Mouse (Mus musculus) forebrain, embryonic 12.5 days (tissue): ENCODE data around the gene Coch. TPM values are rescaled to one million over a fixed set of nuclear protein-coding genes. Genes with fewer than 3 reads are reported as not detected.
"Not testable (repeated sequence)": the region's sequence is repeated elsewhere in the genome, so short reads cannot be mapped to it uniquely, and the experiment has no call there.

ENCODE experiments used
- ATAC-seq: fragments of 200-750 bp; cut with Nextera tagmentation; 2 replicates; pipeline ENCODE4 v1.8.0; 2017; ENCODE audit warnings: moderate TSS enrichment; ENCODE audit not compliant: low FRiP score
- H3K27ac ChIP-seq: fragments of 300-500 bp; sonication (generic); 2 replicates; pipeline ENCODE4 v1.5.1; 2016; ENCODE audit warnings: mild to moderate bottlenecking
- H3K27me3 ChIP-seq: fragments of 300-500 bp; sonication (generic); 2 replicates; pipeline ENCODE4 v1.6.1; 2016; ENCODE audit warnings: mild to moderate bottlenecking
- H3K36me3 ChIP-seq: fragments of 300-500 bp; sonication (generic); replicated peaks from 2 replicates; pipeline ENCODE4 v1.6.1; 2016; ENCODE audit warnings: mild to moderate bottlenecking
- H3K4me1 ChIP-seq: fragments of 300-500 bp; sonication (generic); 2 replicates; pipeline ENCODE4 v1.6.1; 2016
- H3K4me2 ChIP-seq: fragments of 300-500 bp; sonication (generic); 2 replicates; pipeline ENCODE4 v1.6.1; 2016; ENCODE audit warnings: mild to moderate bottlenecking, moderate library complexity
- H3K4me3 ChIP-seq: fragments of 300-500 bp; sonication (generic); replicated peaks from 2 replicates; pipeline ENCODE4 v1.5.1; 2016; ENCODE audit warnings: mild to moderate bottlenecking
- H3K9ac ChIP-seq: fragments of 300-500 bp; sonication (generic); 2 replicates; pipeline ENCODE4 v1.6.1; 2016; ENCODE audit warnings: mild to moderate bottlenecking
- H3K9me3 ChIP-seq: fragments of 300-500 bp; sonication (generic); 2 replicates; pipeline ENCODE4 v1.6.1; 2016
- WGBS: fragments of 180-500 bp; shearing (Covaris S2); methylation state at CpG from one replicate; pipeline ENCODE4 v1.1.7; 2016; 5-methylcytosine and 5-hydroxymethylcytosine counted together
- polyA plus RNA-seq: library from polyadenylated mRNA; unstranded; fragments of >200 nt; fragmentation: Nextera tagmentation; extraction: Ambion mirVana; gene quantifications from 2 replicates; pipeline ENCODE4 v1.2.1, GENCODE M21; 2016

Coch gene
- polyA plus RNA-seq = 5.3 and 6.6 TPM in 2 replicates

DNA sequence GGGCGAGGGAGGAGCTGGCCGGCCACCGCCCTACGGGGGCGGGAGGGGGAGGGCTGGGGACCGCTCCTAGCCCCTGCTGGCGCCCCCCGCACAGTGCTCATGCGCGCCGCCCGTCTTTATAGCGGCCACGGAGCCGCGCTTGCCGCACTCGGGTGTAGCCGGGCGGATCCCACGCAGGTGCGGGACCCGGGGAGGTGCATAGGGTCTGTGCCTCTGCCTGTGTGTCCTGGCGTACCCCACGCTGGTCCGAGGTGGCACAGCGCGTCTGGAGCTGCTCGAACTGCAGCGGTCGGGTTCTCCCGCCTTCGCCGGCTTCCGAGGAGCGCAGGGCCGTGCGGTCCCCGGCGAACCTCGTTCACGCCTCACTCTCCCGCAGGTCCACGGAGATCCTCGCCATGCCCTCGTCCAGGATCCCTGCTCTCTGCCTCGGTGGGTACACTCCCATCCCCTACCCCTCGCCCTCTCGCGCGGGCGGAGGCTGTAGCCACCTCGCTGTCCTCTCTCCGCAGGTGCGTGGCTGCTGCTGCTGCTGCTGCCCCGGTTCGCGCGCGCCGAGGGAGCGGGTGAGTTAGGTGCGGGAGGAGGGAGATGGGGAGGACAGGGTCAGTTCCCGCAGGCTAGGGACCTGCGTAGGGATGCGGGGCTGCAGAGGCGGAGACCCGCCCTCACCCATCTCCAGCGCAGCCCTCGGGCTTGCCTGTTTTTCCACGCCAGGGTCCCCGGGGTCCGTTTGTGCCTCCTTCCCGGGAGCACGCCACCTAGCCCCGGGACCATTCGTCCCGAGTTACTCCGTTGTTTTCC lies at the start of gene Coch:
Gene Coch, plus strand, starts transcription at position 113 of the 801 bp plus-strand sequence.
- ATAC-seq = peak; percentile 83

DNA sequence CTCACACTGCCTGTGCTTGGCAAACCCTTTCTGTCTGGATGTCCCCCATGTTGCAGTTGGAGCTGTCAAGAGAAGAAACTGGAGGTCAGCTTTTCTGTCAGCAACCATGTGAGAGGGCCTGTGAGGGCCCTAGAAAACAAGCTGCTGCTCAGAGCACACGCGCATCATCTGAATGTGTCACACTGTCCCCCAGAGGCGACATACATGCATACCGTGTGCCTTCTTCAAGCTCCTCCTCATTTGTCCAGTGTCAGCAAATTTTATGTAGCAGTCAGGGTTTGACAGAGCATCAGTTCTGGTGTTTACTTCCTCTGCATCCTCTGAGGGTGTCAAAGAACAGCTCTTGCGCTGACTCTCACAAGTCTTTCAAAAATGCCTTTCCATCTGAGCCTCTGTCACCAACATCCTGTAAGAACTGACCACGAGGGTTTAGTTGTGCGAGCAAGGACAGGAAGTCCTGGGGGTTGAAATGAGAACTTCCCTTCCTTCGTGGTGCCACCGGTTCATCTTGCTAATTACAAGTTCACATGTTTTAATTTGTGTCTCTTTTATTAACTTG lies 49.7 kb upstream of the Coch start:
- Histone ChIP-seq H3K27ac (no peak overlapping the region), H3K27me3 (no peaks in the 10 kb centered on the region), H3K9ac (no peak overlapping the region), H3K4me2 (no peak overlapping the region), H3K4me1 (no peaks in the 10 kb centered on the region), H3K36me3 (no peaks in the 10 kb centered on the region), H3K4me3 (no peak overlapping the region), H3K9me3 (no peaks in the 10 kb centered on the region)
- WGBS = 86% methylated on average over 9 of the region's 9 CpGs
- no peak for ATAC-seq

More for the DNA sequence above, at the start of gene Coch:
- Histone ChIP-seq H3K4me2 (peak within 1 kb of the TSS; percentile 99), H3K4me3 (peak within 1 kb of the TSS; percentile 69), H3K9ac (peak within 1 kb of the TSS; percentile 65), H3K27ac (no peak within 1 kb of the TSS), H3K27me3 (peaks cover 37% of the 10 kb centered on the region), H3K9me3 (no peaks in the 10 kb centered on the region), H3K4me1 (peaks cover 13% of the 10 kb centered on the region), H3K36me3 (no peaks in the 10 kb centered on the region)
- WGBS = 1% methylated on average over 72 of the region's 79 CpGs

DNA sequence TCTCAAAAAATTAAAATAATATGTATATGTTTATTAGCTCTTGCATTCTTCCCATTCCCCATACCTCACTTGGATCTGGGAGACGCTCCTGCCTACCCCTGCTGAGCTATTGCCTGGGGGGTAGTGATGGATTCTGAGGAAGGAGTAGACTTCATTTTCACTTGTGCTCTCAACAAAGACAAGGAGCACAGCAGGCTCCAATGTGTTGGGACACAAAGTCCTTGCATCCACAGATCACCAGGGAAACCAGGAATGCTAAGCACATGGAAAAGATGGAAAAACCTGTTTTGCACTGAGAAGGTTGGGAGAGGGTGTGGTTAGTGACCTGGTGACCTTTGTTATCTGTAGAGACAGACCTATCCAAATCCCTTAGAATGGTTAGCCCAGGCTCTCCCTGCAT lies 38.1 kb upstream of the Coch start:
- H3K4me1 ChIP-seq = no peaks in the 10 kb centered on the region
- H3K4me2 ChIP-seq = no peak overlapping the region
- H3K9me3 ChIP-seq = no peaks in the 10 kb centered on the region
- 67% methylated on average over 1 of the region's 1 CpGs for WGBS
- no peak for ATAC-seq
- no peak overlapping the region for H3K27ac ChIP-seq
- H3K27me3 ChIP-seq = no peaks in the 10 kb centered on the region
- H3K4me3 ChIP-seq = no peak overlapping the region
- H3K9ac ChIP-seq = no peak overlapping the region
- no peaks in the 10 kb centered on the region for H3K36me3 ChIP-seq

DNA sequence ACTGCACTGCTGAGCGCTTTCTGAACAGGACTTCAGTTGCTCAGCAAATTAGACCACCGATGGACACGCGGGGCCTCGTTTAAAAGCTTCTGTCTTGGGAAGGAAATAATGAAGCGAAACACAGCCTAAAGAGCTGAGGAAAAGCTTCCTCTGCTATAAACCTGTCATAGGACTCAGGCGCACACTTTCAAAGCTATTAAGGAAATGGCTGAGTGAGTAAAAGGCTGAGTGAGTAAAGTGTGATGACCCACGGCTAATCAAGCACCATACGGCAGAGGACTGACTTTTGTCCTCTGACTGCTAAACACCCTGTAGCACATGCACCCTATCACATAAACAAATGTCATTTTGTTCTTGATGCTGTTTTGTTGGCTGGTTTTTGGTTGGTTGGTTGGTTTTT lies 31.7 kb upstream of the Coch start:
- Histone ChIP-seq H3K4me2 (no peak overlapping the region), H3K9me3 (peaks cover 4% of the 10 kb centered on the region; the same call in 1 of the 2 replicates), H3K27ac (no peak overlapping the region), H3K36me3 (no peaks in the 10 kb centered on the region), H3K27me3 (no peaks in the 10 kb centered on the region), H3K4me3 (no peak overlapping the region), H3K9ac (no peak overlapping the region), H3K4me1 (no peaks in the 10 kb centered on the region)
- no peak for ATAC-seq
- 80% methylated on average over 9 of the region's 9 CpGs for WGBS

- ATAC-seq = no peak
- WGBS = 93% methylated on average over 7 of the region's 7 CpGs
- H3K27me3 ChIP-seq = no peaks in the 10 kb centered on the region
- no peak overlapping the region for H3K4me2 ChIP-seq
- H3K9ac ChIP-seq = no peak overlapping the region
- no peak overlapping the region for H3K4me3 ChIP-seq
- no peak overlapping the region for H3K27ac ChIP-seq
- no peaks in the 10 kb centered on the region for H3K36me3 ChIP-seq
- peaks cover 4% of the 10 kb centered on the region; the same call in 1 of the 2 replicates for H3K9me3 ChIP-seq
- H3K4me1 ChIP-seq = no peaks in the 10 kb centered on the region
These were observed 25.9 kb upstream of the Coch start for GRCm38 (mm10) chr12:51567225-51567624.

DNA sequence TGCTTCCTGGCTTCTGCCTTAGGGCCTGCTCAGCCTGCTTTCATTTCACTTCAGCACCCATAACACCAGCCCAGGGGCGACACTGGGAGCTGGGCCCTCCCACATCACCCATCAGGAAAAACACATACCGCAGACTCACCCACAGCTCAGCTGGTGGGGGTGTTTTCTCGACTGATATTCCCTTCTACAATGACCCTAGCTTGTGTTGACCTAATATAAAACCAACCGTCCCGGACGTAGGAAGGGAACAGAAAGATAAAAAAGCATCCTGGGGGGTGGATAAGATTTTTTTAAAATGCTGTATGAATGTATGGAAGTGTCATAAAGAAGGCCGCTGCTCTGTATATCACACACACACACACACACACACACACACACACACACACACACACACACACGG lies 23.7 kb upstream of the Coch start:
- no peak overlapping the region for H3K4me3 ChIP-seq
- WGBS = 92% methylated on average over 8 of the region's 8 CpGs
- H3K9ac ChIP-seq = no peak overlapping the region
- no peaks in the 10 kb centered on the region for H3K36me3 ChIP-seq
- H3K27me3 ChIP-seq = no peaks in the 10 kb centered on the region
- H3K4me2 ChIP-seq = no peak overlapping the region
- H3K4me1 ChIP-seq = no peaks in the 10 kb centered on the region
- no peak overlapping the region for H3K27ac ChIP-seq
- peaks cover 4% of the 10 kb centered on the region; the same call in 1 of the 2 replicates for H3K9me3 ChIP-seq
- ATAC-seq = no peak

GRCm38 (mm10) chr12:51569944-51570343 lies 23.2 kb upstream of the Coch start:
- 71% methylated on average over 7 of the region's 7 CpGs for WGBS
- Histone ChIP-seq H3K9ac (no peak overlapping the region), H3K9me3 (peaks cover 4% of the 10 kb centered on the region; the same call in 1 of the 2 replicates), H3K4me3 (no peak overlapping the region), H3K4me2 (no peak overlapping the region), H3K36me3 (no peaks in the 10 kb centered on the region), H3K27ac (no peak overlapping the region), H3K4me1 (no peaks in the 10 kb centered on the region), H3K27me3 (no peaks in the 10 kb centered on the region)
- no peak for ATAC-seq

DNA sequence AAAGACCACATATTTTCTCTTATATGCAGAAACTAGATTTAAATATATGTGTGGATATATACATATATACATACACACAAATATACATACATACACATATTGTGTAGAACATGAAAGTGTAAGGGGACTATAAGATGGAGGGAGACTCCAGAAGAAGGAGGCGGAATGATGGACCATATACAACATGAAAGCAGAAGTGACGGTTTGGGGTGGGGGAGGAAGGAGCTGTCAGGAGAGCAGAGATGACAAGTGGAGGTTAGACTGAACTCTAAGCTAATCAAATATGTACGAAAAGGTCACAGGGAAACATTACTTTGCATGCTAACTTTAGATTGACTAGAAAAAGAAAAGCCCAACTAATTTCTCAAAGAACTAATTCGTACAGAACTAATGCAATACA lies 20.5 kb upstream of the Coch start:
- ATAC-seq = no peak
- no peak overlapping the region for H3K9ac ChIP-seq

GRCm38 (mm10) chr12:51577816-51578215 lies 15.3 kb upstream of the Coch start:
- not testable (repeated sequence) for H3K4me3 ChIP-seq, H3K4me2 ChIP-seq, ATAC-seq, H3K4me1 ChIP-seq, H3K36me3 ChIP-seq, H3K27me3 ChIP-seq, H3K9me3 ChIP-seq, H3K27ac ChIP-seq, H3K9ac ChIP-seq
- 97% methylated on average over 2 of the region's 2 CpGs for WGBS

More for the DNA sequence above, 20.5 kb upstream of the Coch start:
- Histone ChIP-seq H3K9me3 (no peaks in the 10 kb centered on the region), H3K4me3 (no peak overlapping the region), H3K36me3 (no peaks in the 10 kb centered on the region), H3K27ac (no peak overlapping the region), H3K27me3 (no peaks in the 10 kb centered on the region), H3K4me1 (no peaks in the 10 kb centered on the region), H3K4me2 (no peak overlapping the region)
- WGBS = 90% methylated on average over 4 of the region's 4 CpGs

GRCm38 (mm10) chr12:51589263-51589662 lies 3.9 kb upstream of the Coch start:
- H3K4me3 ChIP-seq = no peak overlapping the region
- no peak overlapping the region for H3K9ac ChIP-seq
- H3K27ac ChIP-seq = no peak overlapping the region
- H3K4me2 ChIP-seq = no peak overlapping the region
- 93% methylated on average over 5 of the region's 5 CpGs for WGBS
- H3K4me1 ChIP-seq = peaks cover 13% of the 10 kb centered on the region
- no peaks in the 10 kb centered on the region for H3K36me3 ChIP-seq
- H3K27me3 ChIP-seq = peaks cover 23% of the 10 kb centered on the region
- no peak for ATAC-seq
- H3K9me3 ChIP-seq = no peaks in the 10 kb centered on the region

GRCm38 (mm10) chr12:51591921-51592320 lies 1.2 kb upstream of the Coch start:
- Histone ChIP-seq H3K4me3 (no peak overlapping the region), H3K4me2 (no peak overlapping the region), H3K9me3 (no peaks in the 10 kb centered on the region), H3K27me3 (peaks cover 37% of the 10 kb centered on the region), H3K9ac (no peak overlapping the region), H3K36me3 (no peaks in the 10 kb centered on the region), H3K4me1 (peaks cover 13% of the 10 kb centered on the region), H3K27ac (no peak overlapping the region)
- 75% methylated on average over 8 of the region's 8 CpGs for WGBS
- ATAC-seq = no peak

GRCm38 (mm10) chr12:51592888-51593228 lies 283 bp upstream of the Coch start:
- H3K4me2 ChIP-seq = peak overlapping the region; percentile 99
- H3K27ac ChIP-seq = no peak overlapping the region
- ATAC-seq = peak; percentile 55
- WGBS = under 1% methylated on average over 17 of the region's 21 CpGs
- no peaks in the 10 kb centered on the region for H3K36me3 ChIP-seq
- peaks cover 13% of the 10 kb centered on the region for H3K4me1 ChIP-seq
- peaks cover 37% of the 10 kb centered on the region for H3K27me3 ChIP-seq
- H3K9me3 ChIP-seq = no peaks in the 10 kb centered on the region
- peak overlapping the region; percentile 69 for H3K4me3 ChIP-seq
- H3K9ac ChIP-seq = peak overlapping the region; percentile 65

DNA sequence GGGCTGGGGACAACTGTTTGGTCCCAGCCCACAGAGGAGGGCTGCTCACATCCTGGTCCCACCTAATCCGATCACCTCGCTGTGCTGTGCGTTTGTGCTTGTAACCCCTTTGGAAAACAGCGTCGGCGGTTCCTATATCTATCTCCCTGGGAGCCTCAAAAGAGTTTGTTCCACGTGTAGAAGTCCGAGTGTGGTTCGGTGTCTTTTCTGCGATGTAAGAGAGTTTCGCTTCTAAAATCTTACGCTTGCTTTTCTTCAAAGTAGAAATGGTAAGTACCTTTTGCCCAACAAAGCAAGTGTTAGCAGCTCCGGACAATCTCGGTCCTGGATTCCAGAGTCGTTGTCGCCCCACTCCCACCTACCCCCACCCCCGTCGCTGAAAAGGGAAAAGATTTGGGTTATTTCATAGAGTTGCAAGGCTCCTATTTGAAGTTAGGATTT lies 909 bp downstream of the Coch start:
- Histone ChIP-seq H3K27ac (no peak overlapping the region), H3K9ac (peak overlapping the region; percentile 65), H3K9me3 (no peaks in the 10 kb centered on the region), H3K27me3 (peaks cover 37% of the 10 kb centered on the region), H3K4me2 (peak overlapping the region; percentile 99), H3K36me3 (no peaks in the 10 kb centered on the region), H3K4me3 (peak overlapping the region; percentile 69), H3K4me1 (peaks cover 13% of the 10 kb centered on the region)
- no peak for ATAC-seq
- 2% methylated on average over 18 of the region's 18 CpGs for WGBS
